Mouse (Mus musculus) midbrain, embryonic 14.5 days (tissue): ENCODE data around the gene Gm9958. TPM values are rescaled to one million over a fixed set of nuclear protein-coding genes. Genes with fewer than 3 reads are reported as not detected.

Experiments
- ATAC-seq: fragments of 200-750 bp; cut with Nextera tagmentation; 2 replicates; pipeline ENCODE4 v1.8.0; 2017; ENCODE audit warnings: moderate number of reproducible peaks, moderate library complexity; ENCODE audit not compliant: low FRiP score, low TSS enrichment
- DNase-seq: peaks from one replicate; pipeline ENCODE4 v3.0.0-alpha.2; 2015
- H3K27ac ChIP-seq: fragments of 300-500 bp; sonication (generic); replicated peaks from 2 replicates; pipeline ENCODE4 v1.5.1; 2014; ENCODE audit warnings: mild to moderate bottlenecking, low read depth, low read length, moderate library complexity
- H3K27me3 ChIP-seq: fragments of 300-500 bp; sonication (generic); 2 replicates; pipeline ENCODE4 v1.6.1; 2014; ENCODE audit warnings: low read length, control low read depth, mixed read lengths; ENCODE audit not compliant: control insufficient read depth, insufficient read depth
- H3K36me3 ChIP-seq: fragments of 300-500 bp; sonication (generic); 2 replicates; pipeline ENCODE4 v1.6.1; 2014; ENCODE audit warnings: low read length, control low read depth; ENCODE audit not compliant: control insufficient read depth, insufficient read depth
- H3K4me1 ChIP-seq: fragments of 300-500 bp; sonication (generic); 2 replicates; pipeline ENCODE4 v1.6.1; 2014; ENCODE audit warnings: mild to moderate bottlenecking, antibody characterized with exemption, low read length, control low read depth; ENCODE audit not compliant: control insufficient read depth, insufficient read depth
- H3K4me2 ChIP-seq: fragments of 300-500 bp; sonication (generic); 2 replicates; pipeline ENCODE4 v1.6.1; 2014; ENCODE audit warnings: mild to moderate bottlenecking, low read length, moderate library complexity
- H3K4me3 ChIP-seq: fragments of 300-500 bp; sonication (generic); replicated peaks from 2 replicates; pipeline ENCODE4 v1.5.1; 2014; ENCODE audit warnings: low read depth, low read length
- H3K9ac ChIP-seq: fragments of 300-500 bp; sonication (generic); replicated peaks from 2 replicates; pipeline ENCODE4 v1.6.1; 2014; ENCODE audit warnings: mild to moderate bottlenecking, low read length, moderate library complexity
- H3K9me3 ChIP-seq: fragments of 300-500 bp; sonication (generic); 2 replicates; pipeline ENCODE4 v1.6.1; 2016; ENCODE audit warnings: low read length, control low read depth, mixed read lengths; ENCODE audit not compliant: control insufficient read depth
- WGBS: fragments of 180-500 bp; shearing (Covaris S2); extraction: QIAGEN DNeasy Blood & Tissue Kit; methylation state at CpG from one replicate; pipeline ENCODE4 v1.1.7; 2014; 5-methylcytosine and 5-hydroxymethylcytosine counted together
- polyA plus RNA-seq: library from polyadenylated mRNA; unstranded; fragments of >200 nt; fragmentation: Nextera tagmentation; extraction: Ambion mirVana; gene quantifications from 2 replicates; pipeline ENCODE4 v1.2.1, GENCODE M21; 2014

The Gm9958 gene
- polyA plus RNA-seq, 1 experiment from 2014 or later: 5.3 TPM

- H3K4me1 ChIP-seq: no peaks in the 10 kb centered on the region
- 0 out of 2 replicates have a peak, but pooled peaks cover 3% of the 10 kb centered on the region for H3K9me3 ChIP-seq
- no peak overlapping the region for H3K4me2 ChIP-seq
- WGBS: 66% methylated on average over 1 of the region's 1 CpGs
- no peaks in the 10 kb centered on the region for H3K27me3 ChIP-seq
- H3K4me3 ChIP-seq: no peak overlapping the region
- DNase-seq (no peak), ATAC-seq (no peak)
- H3K36me3 ChIP-seq: no peaks in the 10 kb centered on the region
- H3K9ac ChIP-seq: no peak overlapping the region
- no peak overlapping the region for H3K27ac ChIP-seq
Observed at GRCm38 (mm10) chr5:90383080-90383479, 16.1 kb downstream of the Gm9958 start.

DNA sequence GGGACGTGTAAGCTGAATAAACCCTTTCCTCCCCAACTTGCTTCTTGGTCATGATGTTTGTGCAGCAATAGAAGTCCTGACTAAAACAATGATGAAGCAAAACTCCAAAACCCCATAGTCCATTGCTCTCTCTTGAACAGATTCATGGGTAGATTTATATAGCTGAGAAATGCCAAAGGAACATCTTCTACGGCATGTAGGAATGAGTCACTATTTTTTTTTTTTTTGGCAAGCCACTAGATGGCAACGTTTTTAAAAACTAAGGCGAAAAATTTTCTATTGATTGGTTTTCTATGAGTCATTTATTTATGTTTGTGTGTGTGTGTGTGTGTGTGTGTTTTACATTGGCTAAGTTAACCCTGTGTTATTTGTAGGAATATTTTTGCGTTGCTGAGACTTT, 26.8 kb downstream of the Gm9958 start:
- no peak overlapping the region for H3K9ac ChIP-seq
- no peak overlapping the region for H3K4me2 ChIP-seq
- ATAC-seq (no peak), DNase-seq (no peak)
- no peak overlapping the region for H3K27ac ChIP-seq
- no peak overlapping the region for H3K4me3 ChIP-seq
- no peaks in the 10 kb centered on the region for H3K9me3 ChIP-seq
- H3K27me3 ChIP-seq: no peaks in the 10 kb centered on the region
- no peaks in the 10 kb centered on the region for H3K36me3 ChIP-seq
- no peaks in the 10 kb centered on the region for H3K4me1 ChIP-seq
- WGBS: 72% methylated on average over 5 of the region's 5 CpGs

GRCm38 (mm10) chr5:90394322-90394721, 27.3 kb downstream of the Gm9958 start:
- Histone ChIP-seq H3K36me3 (no peaks in the 10 kb centered on the region), H3K4me3 (no peak overlapping the region), H3K4me1 (no peaks in the 10 kb centered on the region), H3K27ac (no peak overlapping the region), H3K4me2 (no peak overlapping the region), H3K9ac (no peak overlapping the region), H3K27me3 (no peaks in the 10 kb centered on the region), H3K9me3 (no peaks in the 10 kb centered on the region)
- no peak for DNase-seq
- 80% methylated on average over 4 of the region's 4 CpGs for WGBS
- ATAC-seq: no peak

- Histone ChIP-seq H3K4me1 (no peaks in the 10 kb centered on the region), H3K36me3 (no peaks in the 10 kb centered on the region), H3K9me3 (no peaks in the 10 kb centered on the region), H3K4me3 (no peak overlapping the region), H3K4me2 (no peak overlapping the region), H3K9ac (no peak overlapping the region), H3K27ac (no peak overlapping the region), H3K27me3 (no peaks in the 10 kb centered on the region)
- ATAC-seq (no peak), DNase-seq (no peak)
- 90% methylated on average over 4 of the region's 4 CpGs for WGBS
Observed at GRCm38 (mm10) chr5:90396817-90397216, 29.8 kb downstream of the Gm9958 start.

DNA sequence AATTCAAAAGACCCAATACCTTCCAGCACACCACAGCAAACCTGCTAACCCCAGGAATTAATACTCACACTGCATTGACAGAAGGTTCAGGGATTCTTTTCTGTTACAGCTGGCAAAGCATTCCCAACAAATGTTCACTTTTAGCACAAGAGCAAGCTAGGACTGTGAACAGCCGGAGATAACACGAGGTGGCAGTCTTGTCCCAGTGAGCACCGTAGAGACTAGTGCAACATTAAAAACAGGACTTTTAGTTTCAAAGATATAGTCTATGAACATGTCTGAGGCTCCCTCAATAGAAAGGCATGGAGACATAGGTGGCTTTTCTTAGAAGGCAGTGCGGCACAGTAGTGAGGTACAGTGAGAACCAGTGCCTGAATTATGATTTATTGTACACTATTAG, 38.2 kb downstream of the Gm9958 start:
- no peak overlapping the region for H3K9ac ChIP-seq
- no peaks in the 10 kb centered on the region for H3K4me1 ChIP-seq
- no peak overlapping the region for H3K27ac ChIP-seq
- H3K4me3 ChIP-seq: no peak overlapping the region
- H3K9me3 ChIP-seq: no peaks in the 10 kb centered on the region
- H3K4me2 ChIP-seq: no peak overlapping the region
- ATAC-seq (no peak), DNase-seq (peak; percentile 24)
- H3K36me3 ChIP-seq: no peaks in the 10 kb centered on the region
- WGBS: 90% methylated on average over 4 of the region's 4 CpGs
- no peaks in the 10 kb centered on the region for H3K27me3 ChIP-seq

GRCm38 (mm10) chr5:90414142-90414924, 47.3 kb downstream of the Gm9958 start:
- Histone ChIP-seq H3K9me3 (no peaks in the 10 kb centered on the region), H3K27ac (no peak overlapping the region), H3K9ac (no peak overlapping the region), H3K4me2 (no peak overlapping the region), H3K27me3 (no peaks in the 10 kb centered on the region), H3K4me1 (no peaks in the 10 kb centered on the region), H3K36me3 (no peaks in the 10 kb centered on the region), H3K4me3 (no peak overlapping the region)
- WGBS: 83% methylated on average over 8 of the region's 8 CpGs
- no peak for DNase-seq
- no peak for ATAC-seq

DNA sequence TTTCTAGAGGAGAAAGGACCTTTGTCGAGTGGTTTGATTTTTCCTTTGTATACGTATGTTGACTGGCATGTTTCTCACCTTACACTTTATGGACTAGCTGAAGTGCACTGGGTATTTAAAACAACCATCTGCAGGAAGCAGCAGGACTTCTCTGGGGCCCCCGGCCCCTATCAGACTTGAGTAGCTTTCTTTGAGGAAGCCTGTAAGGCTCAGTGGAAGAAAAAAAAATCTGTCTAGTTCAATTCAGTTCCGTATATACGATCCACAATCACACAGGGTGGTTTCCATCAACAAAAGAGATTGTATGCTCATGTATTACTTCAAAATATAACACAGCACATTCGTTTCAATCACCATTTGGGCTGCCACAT, 47.9 kb downstream of the Gm9958 start:
- no peak overlapping the region for H3K4me3 ChIP-seq
- ATAC-seq: no peak
- DNase-seq: no peak

More for the DNA sequence above, 47.9 kb downstream of the Gm9958 start:
- 55% methylated on average over 6 of the region's 6 CpGs for WGBS
- H3K4me1 ChIP-seq: no peaks in the 10 kb centered on the region
- H3K36me3 ChIP-seq: no peaks in the 10 kb centered on the region
- H3K27ac ChIP-seq: no peak overlapping the region
- H3K27me3 ChIP-seq: no peaks in the 10 kb centered on the region
- H3K4me2 ChIP-seq: no peak overlapping the region
- no peak overlapping the region for H3K9ac ChIP-seq
- H3K9me3 ChIP-seq: no peaks in the 10 kb centered on the region

Other genes with a start within 250 kb of the Gm9958 start
- 33.1 and 35.9 TPM in 2 replicates for gene Cox18, start 143.2 kb upstream of the Gm9958 start, polyA plus RNA-seq
- gene Ankrd17, start 627 bp upstream of the Gm9958 start, polyA plus RNA-seq: 34.8 and 39.2 TPM in 2 replicates
- gene Alb, start 93.7 kb downstream of the Gm9958 start, polyA plus RNA-seq: not detected in 2 replicates
- 0.35 TPM in 1 of 2 replicates, not detected in the other for gene Afp, start 123.5 kb downstream of the Gm9958 start, polyA plus RNA-seq
- not detected in 2 replicates for gene Afm, start 151.7 kb downstream of the Gm9958 start, polyA plus RNA-seq
- gene 5830473C10Rik, start 193.9 kb downstream of the Gm9958 start, polyA plus RNA-seq: not detected in 2 replicates